Mouse (Mus musculus) kidney, postnatal 36 days (tissue): ENCODE measurements at regions not wholly inside any gene's neighbourhood (a gene's known extent, or its start where the extent isn't known, plus 50 kb on each side); places are given as distances from the start of the nearest gene placed in this dataset.
A peak's percentile ranks its signal among the peaks of the same experiment; 100 is the strongest.

ENCODE experiments used
- DNase-seq, 2 experiments: peaks; one replicate each; pipeline ENCODE4 v3.0.0; 2021 to 2022; ENCODE audit warnings: mixed read lengths in 2 of 2

GRCm38 (mm10) chr3:49282679-49283078 is 474.4 kb downstream of the Pcdh18 start:
- DNase-seq, result no peak

- no peak for DNase-seq
These were observed 478.8 kb downstream of the Pcdh18 start for GRCm38 (mm10) chr3:49278356-49278755.

GRCm38 (mm10) chr3:49274286-49274923 is 482.7 kb downstream of the Pcdh18 start:
- DNase-seq, result no peak

- peak in 1 of 2 experiments; percentile 3 for DNase-seq
These were observed 491.1 kb downstream of the Pcdh18 start for GRCm38 (mm10) chr3:49266048-49266447.
